Mouse (Mus musculus): ENCODE data around the gene Zfp219.

DNA sequence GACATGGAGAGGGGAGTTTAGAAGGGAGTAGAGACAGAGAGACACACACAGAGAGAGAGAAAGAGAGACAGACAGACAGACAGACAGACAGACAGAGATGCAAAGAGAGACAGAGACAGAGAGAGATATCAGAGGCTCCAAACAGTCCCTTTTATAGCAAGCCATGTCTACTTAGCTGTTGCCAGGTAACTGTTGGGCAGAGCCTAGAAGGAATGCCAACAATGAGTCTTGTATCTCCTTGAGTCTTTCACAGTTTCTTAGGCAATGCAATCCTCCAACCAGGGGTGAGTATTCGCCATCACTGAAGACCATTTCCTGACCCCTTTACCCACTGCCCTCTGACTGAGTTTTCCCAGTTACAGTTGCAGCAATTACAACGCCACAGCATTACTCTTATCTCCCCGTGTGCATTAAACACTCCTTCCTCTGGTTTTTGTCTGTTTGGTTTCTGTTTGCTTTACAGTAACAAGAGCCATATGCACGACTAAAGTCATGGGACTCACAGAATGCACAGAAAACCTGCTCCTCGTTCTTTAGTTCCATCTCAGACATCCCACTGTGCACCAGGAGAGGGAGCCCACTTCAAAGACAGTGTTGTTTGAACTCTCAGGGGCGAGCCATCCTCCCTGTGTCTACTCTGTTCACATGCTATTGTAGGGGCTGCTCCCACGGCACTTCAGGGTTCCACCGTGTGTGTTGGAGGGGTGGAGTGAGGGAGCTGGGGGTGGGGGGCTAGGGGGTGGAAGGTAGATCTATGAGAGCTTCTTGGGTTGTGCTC lies 24.6 kb upstream of the Zfp219 start:
- no peak for TF ChIP-seq POLR2A (IDR thresholded peaks at IDR 0.05; ENCODE audit: borderline replicate concordance, low read depth, low read length)
- no peak for TF ChIP-seq CTCF (IDR thresholded peaks at IDR 0.05; ENCODE audit: low read depth, low read length)

Data from bone marrow macrophage, adult 2 months (primary cell).